Mouse (Mus musculus): Measurements from ENCODE around the gene Bach2.

- TF ChIP-seq CTCF (IDR thresholded peaks at IDR 0.05; ENCODE audit: extremely low read depth, insufficient read depth, insufficient read length, insufficient replicate concordance): no peak
- TF ChIP-seq POLR2A (IDR thresholded peaks at IDR 0.05; ENCODE audit: low read depth, low read length): no peak
Measured at GRCm38 (mm10) chr4:32440740-32441072, 202.1 kb downstream of the Bach2 start.

Data from spleen, adult 2 months (tissue).